ENCODE assay signal across 8 mouse cellular contexts in the genomic region with DNA sequence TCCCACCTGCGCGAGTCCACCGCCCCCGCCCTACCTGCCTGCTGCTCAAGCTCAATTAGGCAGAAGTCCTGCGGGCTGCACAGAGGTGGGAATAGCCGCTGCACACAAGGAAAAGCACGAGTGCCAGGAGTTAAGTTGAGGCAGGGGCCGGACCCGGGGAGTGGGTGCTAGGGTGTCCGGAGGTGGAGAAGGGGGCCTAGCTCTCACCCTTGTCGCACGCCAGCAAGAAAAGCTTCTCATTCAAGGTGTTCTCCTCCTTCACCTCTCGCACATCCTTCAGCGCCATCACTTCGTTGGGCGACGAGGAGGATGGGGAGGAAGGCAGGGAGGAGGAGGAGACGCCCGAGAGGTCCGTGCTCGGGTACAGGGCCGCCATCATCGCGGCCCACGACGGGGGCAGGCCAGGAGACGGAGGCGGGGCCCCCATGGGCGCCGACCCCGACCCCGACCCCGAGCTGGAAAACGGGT. TPM values are rescaled to one million over a fixed set of nuclear protein-coding genes. Genes with fewer than 3 reads are reported as not detected.
A peak's percentile ranks its signal among the peaks of the same experiment; 100 is the strongest.
DNase-seq lines count a peak whose midpoint lies in the region; ATAC-seq and TF ChIP-seq lines count a peak whose summit lies in the region.

No protein-coding gene starts in this region.

- peaks cover 4% of the 10 kb centered on the region; the same call in 1 of the 2 replicates for H3K79me2 ChIP-seq in heart, adult 2 months (replicated peaks; ENCODE audit: control insufficient read depth, insufficient read depth, low read length)

- WGBS in thymus, adult 2 months: 11% methylated on average over 34 of the region's 34 CpGs
- 4% methylated on average over 34 of the region's 34 CpGs for WGBS in heart, adult 2 months
- 3% methylated on average over 34 of the region's 34 CpGs for WGBS in kidney, adult 2 months
- WGBS in liver, embryonic 14.5 days (ENCODE audit: insufficient replicate concordance): 4% methylated on average over 33 of the region's 34 CpGs

- peaks cover 7% of the 10 kb centered on the region; the same call in 1 of the 2 replicates for H3K4me1 ChIP-seq in thymus, adult 2 months (replicated peaks; ENCODE audit: control insufficient read depth, insufficient read depth, low read length)
- H3K4me1 ChIP-seq in heart, adult 2 months (ENCODE audit: control insufficient read depth, insufficient read depth, low read length): no peaks in the 10 kb centered on the region
- H3K4me1 ChIP-seq in kidney, adult 2 months (ENCODE audit: control insufficient read depth, insufficient read depth, low read length): peaks cover 13% of the 10 kb centered on the region; the same call in 1 of the 2 replicates
- no peaks in the 10 kb centered on the region for H3K4me1 ChIP-seq in liver, embryonic 14.5 days (replicated peaks; ENCODE audit: control insufficient read depth in 2 of 2, insufficient read depth in 2 of 2, low read length in 1 of 2)

- no peak overlapping the region for H3K27ac ChIP-seq in thymus, adult 2 months (ENCODE audit: control insufficient read depth, insufficient read depth, low read length)
- peak overlapping the region; percentile 87 for H3K27ac ChIP-seq in heart, adult 2 months
- H3K27ac ChIP-seq in kidney, adult 2 months (ENCODE audit: insufficient read depth, low read depth, low read length): peak overlapping the region; percentile 57
- H3K27ac ChIP-seq in liver, embryonic 14.5 days: no peak overlapping the region

- H3K4me2 ChIP-seq in liver, embryonic 14.5 days (ENCODE audit: low read depth): peak overlapping the region; percentile 76

- no peak for TF ChIP-seq POLR2A in thymus, adult 2 months (IDR thresholded peaks at IDR 0.05; ENCODE audit: control insufficient read depth, extremely low read depth, insufficient read depth, low read length, poor library complexity)
- TF ChIP-seq POLR2A in heart, adult 2 months (IDR thresholded peaks at IDR 0.05; ENCODE audit: insufficient read depth, low read depth, low read length): no peak
- TF ChIP-seq POLR2A in kidney, adult 2 months (IDR thresholded peaks at IDR 0.05; ENCODE audit: low read depth, low read length): no peak

- H3K27me3 ChIP-seq in thymus, adult 2 months (ENCODE audit: control insufficient read depth, insufficient read depth, low read length): no peaks in the 10 kb centered on the region; the same call in 1 of the 2 replicates
- peaks cover 2% of the 10 kb centered on the region; the same call in 1 of the 2 replicates for H3K27me3 ChIP-seq in heart, adult 2 months (ENCODE audit: control insufficient read depth, insufficient read depth, low read length)
- H3K27me3 ChIP-seq in kidney, adult 2 months (replicated peaks; ENCODE audit: control insufficient read depth, insufficient read depth, low read length): no peaks in the 10 kb centered on the region; the same call in 1 of the 2 replicates
- H3K27me3 ChIP-seq in liver, embryonic 14.5 days (ENCODE audit: control insufficient read depth, insufficient read depth, low read length): peaks cover 27% of the 10 kb centered on the region

- TF ChIP-seq EP300 in heart, adult 2 months (IDR thresholded peaks at IDR 0.05; ENCODE audit: insufficient read depth, low read depth, low read length): no peak
- TF ChIP-seq EP300 in liver, embryonic 14.5 days (IDR thresholded peaks at IDR 0.05; ENCODE audit: low read depth): no peak

- no peaks in the 10 kb centered on the region for H3K36me3 ChIP-seq in thymus, adult 2 months (ENCODE audit: control insufficient read depth, insufficient read depth, low read length)
- H3K36me3 ChIP-seq in heart, adult 2 months (ENCODE audit: control insufficient read depth, insufficient read depth, low read length): no peaks in the 10 kb centered on the region; the same call in 1 of the 2 replicates
- no peaks in the 10 kb centered on the region for H3K36me3 ChIP-seq in kidney, adult 2 months (ENCODE audit: control insufficient read depth, insufficient read depth, low read length)
- no peaks in the 10 kb centered on the region for H3K36me3 ChIP-seq in liver, embryonic 14.5 days (replicated peaks; ENCODE audit: control insufficient read depth, insufficient read depth, low read depth)

- no peak for TF ChIP-seq CTCF in thymus, adult 2 months (IDR thresholded peaks at IDR 0.05; ENCODE audit: borderline replicate concordance, control insufficient read depth, extremely low read depth, insufficient read depth, low read length, poor library complexity)
- no peak for TF ChIP-seq CTCF in heart, adult 2 months (IDR thresholded peaks at IDR 0.05)
- no peak for TF ChIP-seq CTCF in kidney, adult 2 months (conservative IDR thresholded peaks at IDR 0.05; ENCODE audit: insufficient read depth, insufficient read length, low read depth, low read length)
- no peak for TF ChIP-seq CTCF in liver, embryonic 14.5 days (IDR thresholded peaks at IDR 0.05; ENCODE audit: low read depth)

- intact Hi-C loops in heart, adult 2 months (cut with DNase I): no loop called here

- ATAC-seq in liver, embryonic 14.5 days (ENCODE audit: insufficient read depth): peak; percentile 31

- no peaks in the 10 kb centered on the region for H3K9me3 ChIP-seq in liver, embryonic 14.5 days (ENCODE audit: control insufficient read depth, low read length)

- peak overlapping the region; percentile 43 for H3K4me3 ChIP-seq in thymus, adult 2 months (ENCODE audit: control insufficient read depth, insufficient read depth, low read length)
- H3K4me3 ChIP-seq in heart, adult 2 months: peak overlapping the region; percentile 78
- H3K4me3 ChIP-seq in kidney, adult 2 months (ENCODE audit: insufficient read depth, low read depth, low read length): peak overlapping the region; percentile 98
- H3K4me3 ChIP-seq in liver, embryonic 14.5 days (ENCODE audit: insufficient read depth in 1 of 2, low read depth in 2 of 2, low read length in 2 of 2): peak overlapping the region; percentile 51 to 60

- H3K9ac ChIP-seq in heart, adult 2 months (ENCODE audit: low read depth, low read length): peak overlapping the region; percentile 96
- H3K9ac ChIP-seq in liver, embryonic 14.5 days (replicated peaks): no peak overlapping the region; the same call in 1 of the 2 replicates

- DNase-seq in thymus, adult 2 months: peak; percentile 1
- DNase-seq in thymus, postnatal 25 days: no peak
- peak; percentile 57 for DNase-seq in cerebellum, adult 9-11 months
- peak in 1 of 2 experiments; percentile 50 for DNase-seq in heart, adult 2 months
- peak; percentile 39 for DNase-seq in kidney, adult 2 months
- no peak for DNase-seq in liver, embryonic 14.5 days (ENCODE audit: low read depth in 3 of 3, low spot score in 3 of 3)
- DNase-seq in right cerebral cortex, postnatal 14 days: peak; percentile 8
- DNase-seq in urinary bladder, postnatal 25 days (ENCODE audit: low spot score): no peak

RNA-seq across cellular contexts. Expression of gene Trpc1, which starts 0.7 kb away (rescaled TPM):
- 1.2 and 2.0 TPM in 2 replicates for polyA plus RNA-seq in thymus, adult 2 months (2012; rRNA removed)
- 1 to 10 TPM; 6.8 to 7.0 TPM for total RNA-seq in heart, adult 2 months (2021)
- 2.8 and 5.4 TPM in 2 replicates for polyA plus RNA-seq in heart, adult 2 months (2012; rRNA removed)
- polyA plus RNA-seq in kidney, adult 2 months (2012; rRNA removed): 11.6 and 13.6 TPM in 2 replicates
- polyA plus RNA-seq in liver, embryonic 14.5 days (2012; rRNA removed): 0.44 and 0.45 TPM in 2 replicates
- polyA plus RNA-seq in liver, embryonic 14.5 days (2014; fragmentation: Nextera tagmentation; extraction: Ambion mirVana): 0.51 and 0.52 TPM in 2 replicates

Comparison
In these comparisons a context has a peak if more than half of its experiments do, and no peak if none do; other contexts are left out.
1. DNase-seq: peak in thymus, adult 2 months (single experiment), cerebellum, adult 9-11 months (single experiment), kidney, adult 2 months (single experiment) and right cerebral cortex, postnatal 14 days (single experiment); none in thymus, postnatal 25 days (single experiment), liver, embryonic 14.5 days (0 of 3) and urinary bladder, postnatal 25 days (single experiment).
2. H3K27ac ChIP-seq: peak in heart, adult 2 months (single experiment) and kidney, adult 2 months (single experiment); none in thymus, adult 2 months (single experiment) and liver, embryonic 14.5 days (single experiment).
3. H3K4me3 ChIP-seq: peak in every context shown above with its lines; median percentile 98 in kidney, adult 2 months; 78 in heart, adult 2 months; 56 in liver, embryonic 14.5 days; 43 in thymus, adult 2 months.